Mouse (Mus musculus) embryonic facial prominence, embryonic 12.5 days (tissue): Measurements from ENCODE around the gene Chrm2. TPM values are rescaled to one million over a fixed set of nuclear protein-coding genes. Genes with fewer than 3 reads are reported as not detected.

Experiments used
- ATAC-seq: fragments of 200-750 bp; cut with Nextera tagmentation; 2 replicates; pipeline ENCODE4 v1.8.0; 2017; ENCODE audit not compliant: insufficient number of reproducible peaks, insufficient read depth, low FRiP score, low TSS enrichment
- H3K27ac ChIP-seq: fragments of 300-500 bp; sonication (generic); 2 replicates; pipeline ENCODE4 v1.5.1; 2016; ENCODE audit warnings: mild to moderate bottlenecking
- H3K27me3 ChIP-seq: fragments of 300-500 bp; sonication (generic); 2 replicates; pipeline ENCODE4 v1.6.1; 2016; ENCODE audit warnings: mild to moderate bottlenecking, moderate library complexity
- H3K36me3 ChIP-seq: fragments of 300-500 bp; sonication (generic); 2 replicates; pipeline ENCODE4 v1.6.1; 2016; ENCODE audit warnings: mild to moderate bottlenecking
- H3K4me1 ChIP-seq: fragments of 300-500 bp; sonication (generic); 2 replicates; pipeline ENCODE4 v1.6.1; 2016
- H3K4me2 ChIP-seq: fragments of 300-500 bp; sonication (generic); replicated peaks from 2 replicates; pipeline ENCODE4 v1.6.1; 2016; ENCODE audit warnings: mild to moderate bottlenecking, moderate library complexity
- H3K4me3 ChIP-seq: fragments of 300-500 bp; sonication (generic); 2 replicates; pipeline ENCODE4 v1.5.1; 2016; ENCODE audit warnings: mild to moderate bottlenecking
- H3K9ac ChIP-seq: fragments of 300-500 bp; sonication (generic); 2 replicates; pipeline ENCODE4 v1.6.1; 2016; ENCODE audit warnings: mild to moderate bottlenecking, moderate library complexity
- H3K9me3 ChIP-seq: fragments of 300-500 bp; sonication (generic); 2 replicates; pipeline ENCODE4 v1.6.1; 2016; ENCODE audit warnings: mild to moderate bottlenecking, moderate library complexity
- WGBS: fragments of 180-500 bp; shearing (Covaris S2); methylation state at CpG from one replicate; pipeline ENCODE4 v1.1.7; 2016; 5-methylcytosine and 5-hydroxymethylcytosine counted together
- microRNA counts: library from miRNA; unstranded; fragments of <30 nt; microRNA quantifications from one replicate; lab custom pipeline; 2017
- microRNA-seq: library from miRNA; unstranded; fragments of <30 nt; microRNA quantifications from one replicate; pipeline ENCODE4, GENCODE M21; 2017
- polyA plus RNA-seq: library from polyadenylated mRNA; unstranded; fragments of >200 nt; fragmentation: Nextera tagmentation; extraction: Ambion mirVana; gene quantifications from 2 replicates; pipeline ENCODE4 v1.2.1, GENCODE M21; 2016

Gene Chrm2
- polyA plus RNA-seq, 1 experiment from 2014 or later = 0.51 TPM

DNA sequence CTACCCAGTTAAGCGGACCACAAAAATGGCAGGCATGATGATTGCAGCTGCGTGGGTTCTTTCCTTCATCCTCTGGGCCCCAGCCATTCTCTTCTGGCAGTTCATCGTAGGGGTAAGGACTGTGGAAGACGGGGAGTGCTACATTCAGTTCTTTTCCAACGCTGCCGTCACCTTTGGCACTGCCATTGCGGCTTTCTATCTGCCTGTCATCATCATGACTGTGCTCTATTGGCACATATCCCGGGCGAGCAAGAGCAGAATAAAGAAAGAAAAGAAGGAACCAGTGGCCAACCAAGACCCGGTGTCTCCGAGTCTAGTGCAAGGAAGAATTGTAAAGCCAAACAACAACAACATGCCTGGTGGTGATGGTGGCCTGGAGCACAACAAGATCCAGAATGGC is 135.7 kb downstream of the Chrm2 start:
- Histone ChIP-seq H3K27ac (no peak overlapping the region), H3K4me3 (no peak overlapping the region), H3K36me3 (no peaks in the 10 kb centered on the region), H3K9me3 (no peaks in the 10 kb centered on the region), H3K9ac (no peak overlapping the region), H3K4me1 (no peaks in the 10 kb centered on the region), H3K27me3 (no peaks in the 10 kb centered on the region), H3K4me2 (no peak overlapping the region)
- WGBS = 91% methylated on average over 11 of the region's 11 CpGs
- ATAC-seq = no peak

GRCm38 (mm10) chr6:36528509-36528908 is 140.6 kb downstream of the Chrm2 start:
- Histone ChIP-seq H3K4me3 (no peak overlapping the region), H3K27ac (no peak overlapping the region), H3K27me3 (no peaks in the 10 kb centered on the region), H3K36me3 (no peaks in the 10 kb centered on the region), H3K4me1 (no peaks in the 10 kb centered on the region), H3K9me3 (no peaks in the 10 kb centered on the region), H3K9ac (no peak overlapping the region), H3K4me2 (no peak overlapping the region)
- ATAC-seq = no peak
- 72% methylated on average over 4 of the region's 4 CpGs for WGBS

DNA sequence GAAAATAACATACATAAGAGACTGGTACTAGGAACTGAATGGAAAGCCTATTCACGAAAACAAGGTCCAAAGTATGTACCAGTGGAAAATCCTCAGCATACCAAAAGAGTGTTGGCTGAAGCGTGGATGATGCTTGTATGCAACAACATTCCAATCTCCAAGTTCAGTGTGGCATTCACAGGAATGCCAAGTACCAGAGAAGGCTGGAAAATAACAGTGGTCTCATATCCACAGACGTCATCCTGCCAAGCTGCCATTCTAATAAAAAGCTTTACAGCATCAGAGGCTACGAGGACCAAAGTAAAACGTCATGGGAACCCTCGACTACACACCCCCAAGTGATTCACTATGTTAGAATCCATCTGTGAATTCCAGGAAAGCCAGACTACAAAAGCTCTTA is 153.4 kb downstream of the Chrm2 start:
- no peak overlapping the region for H3K4me3 ChIP-seq
- no peaks in the 10 kb centered on the region for H3K36me3 ChIP-seq
- no peaks in the 10 kb centered on the region for H3K4me1 ChIP-seq
- H3K27me3 ChIP-seq = no peaks in the 10 kb centered on the region
- H3K9me3 ChIP-seq = no peaks in the 10 kb centered on the region
- WGBS = 79% methylated on average over 6 of the region's 6 CpGs
- ATAC-seq = no peak
- H3K4me2 ChIP-seq = no peak overlapping the region
- H3K9ac ChIP-seq = no peak overlapping the region
- no peak overlapping the region for H3K27ac ChIP-seq

DNA sequence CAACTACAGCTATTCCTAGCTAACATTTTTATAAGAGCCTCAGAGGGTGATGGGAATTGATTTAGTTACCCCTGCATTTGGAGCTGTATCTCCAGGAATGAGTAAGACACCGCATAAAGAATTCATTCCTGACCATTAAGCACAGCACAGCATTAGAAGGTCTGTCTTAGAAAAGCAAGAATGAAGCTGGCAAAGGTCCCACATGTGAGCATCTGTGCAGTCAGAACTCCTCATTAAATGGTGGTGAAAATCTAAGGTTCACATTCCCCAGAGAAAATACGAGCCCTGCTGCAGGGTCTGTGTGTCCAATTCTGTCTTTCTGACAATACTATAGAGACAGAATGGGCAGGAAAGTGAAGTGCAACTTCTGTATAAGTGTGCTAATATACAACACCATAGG is 179.0 kb downstream of the Chrm2 start:
- no peaks in the 10 kb centered on the region for H3K27me3 ChIP-seq
- no peak overlapping the region for H3K27ac ChIP-seq
- no peaks in the 10 kb centered on the region for H3K9me3 ChIP-seq
- H3K9ac ChIP-seq = no peak overlapping the region
- no peaks in the 10 kb centered on the region for H3K36me3 ChIP-seq
- ATAC-seq = no peak
- no peak overlapping the region for H3K4me2 ChIP-seq
- no peak overlapping the region for H3K4me3 ChIP-seq
- WGBS = 86% methylated on average over 2 of the region's 2 CpGs
- no peaks in the 10 kb centered on the region for H3K4me1 ChIP-seq

MicroRNA genes within 50 kb of the gene (microRNA counts, 519-probe panel; counts per million panel counts)
- 460 counts per million, percentile 65 among the panel's probes with 10 or more counts for microRNA mmu-miR-490 (lab: Ali Mortazavi, UCI)

Small RNAs within 50 kb of the gene (microRNA-seq; reads per million reads assigned to microRNA genes)
- 3.3 reads per million, percentile 15 among the genes with 10 or more reads in this experiment for gene Mir490
